Mouse (Mus musculus) adrenal gland, postnatal 14 days (tissue): ENCODE measurements at regions not wholly inside any gene's neighbourhood (a gene's known extent, or its start where the extent isn't known, plus 50 kb on each side); places are given as distances from the start of the nearest gene placed in this dataset.
"Not testable (repeated sequence)": the region's sequence is repeated elsewhere in the genome, so short reads cannot be mapped to it uniquely, and the experiment has no call there.

Experiments used
- DNase-seq: peaks from one replicate; pipeline ENCODE4 v3.0.0; 2021; ENCODE audit warnings: mixed read lengths
- microRNA-seq, 2 experiments: library from miRNA; unstranded; fragments of <30 nt; microRNA quantifications; one replicate each; pipeline ENCODE4 v1.2.0; 2021

DNA sequence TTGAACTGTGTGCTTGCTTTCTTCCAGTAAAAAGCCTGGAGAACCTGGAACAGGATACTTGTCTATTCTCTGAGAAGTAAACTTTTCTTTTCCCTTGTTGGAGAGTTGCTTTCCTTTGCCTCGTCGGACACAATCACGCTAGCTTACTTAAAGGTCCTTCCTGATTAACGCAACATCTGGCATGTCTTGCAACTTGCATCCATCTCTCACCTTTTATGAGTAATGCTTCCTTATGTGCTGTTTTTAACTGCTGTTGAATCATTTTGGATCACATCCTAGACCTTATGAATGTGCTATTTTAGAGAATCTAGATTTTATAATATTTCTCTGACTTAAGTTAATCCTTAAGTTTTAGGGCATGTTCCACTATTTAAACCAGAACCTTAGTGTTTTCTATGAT is 188.4 kb upstream of the Pcsk5 start:
- DNase-seq, result no peak

GRCm38 (mm10) chr19:18020351-18020750 is 182.9 kb upstream of the Pcsk5 start:
- DNase-seq, result no peak

GRCm38 (mm10) chr19:18015371-18015770 is 177.9 kb upstream of the Pcsk5 start:
- no peak for DNase-seq

GRCm38 (mm10) chr19:18012029-18012428 is 174.6 kb upstream of the Pcsk5 start:
- DNase-seq, result no peak

- no peak for DNase-seq
Measured at GRCm38 (mm10) chr19:17997561-17997960, 160.1 kb upstream of the Pcsk5 start.

- DNase-seq, result no peak
Measured at GRCm38 (mm10) chr19:17983416-17983815, 146.0 kb upstream of the Pcsk5 start.

DNA sequence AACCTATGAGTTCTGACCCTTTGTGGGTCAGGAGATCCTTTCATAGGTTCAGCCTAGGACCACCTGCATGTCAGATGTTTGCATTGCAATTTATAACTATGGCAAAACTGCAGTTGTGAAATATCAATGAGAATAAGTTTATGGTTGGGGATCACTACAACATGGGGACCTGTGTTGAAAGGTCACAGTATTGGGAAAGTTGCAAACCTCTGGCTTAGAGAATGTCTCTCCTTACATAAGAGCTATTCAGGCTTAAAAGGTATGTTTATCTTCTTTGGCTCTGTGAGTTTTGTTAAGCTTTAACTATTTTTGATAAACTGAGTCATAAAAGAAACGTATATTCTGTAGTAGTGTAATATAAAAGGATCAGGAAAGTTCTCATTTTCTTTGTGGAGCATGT is 128.1 kb upstream of the Pcsk5 start:
- DNase-seq, result no peak

- DNase-seq, result no peak
Measured at GRCm38 (mm10) chr19:17958440-17958839, 121.0 kb upstream of the Pcsk5 start.

GRCm38 (mm10) chr19:17932665-17933064 is 95.2 kb upstream of the Pcsk5 start:
- DNase-seq, result no peak

GRCm38 (mm10) chr19:17927121-17927520 is 89.7 kb upstream of the Pcsk5 start:
- DNase-seq, result not testable (repeated sequence)

- no peak for DNase-seq
Measured at GRCm38 (mm10) chr19:17907579-17907978, 70.1 kb upstream of the Pcsk5 start.

- DNase-seq, result no peak
Measured at GRCm38 (mm10) chr19:17904120-17904519, 66.7 kb upstream of the Pcsk5 start.

DNA sequence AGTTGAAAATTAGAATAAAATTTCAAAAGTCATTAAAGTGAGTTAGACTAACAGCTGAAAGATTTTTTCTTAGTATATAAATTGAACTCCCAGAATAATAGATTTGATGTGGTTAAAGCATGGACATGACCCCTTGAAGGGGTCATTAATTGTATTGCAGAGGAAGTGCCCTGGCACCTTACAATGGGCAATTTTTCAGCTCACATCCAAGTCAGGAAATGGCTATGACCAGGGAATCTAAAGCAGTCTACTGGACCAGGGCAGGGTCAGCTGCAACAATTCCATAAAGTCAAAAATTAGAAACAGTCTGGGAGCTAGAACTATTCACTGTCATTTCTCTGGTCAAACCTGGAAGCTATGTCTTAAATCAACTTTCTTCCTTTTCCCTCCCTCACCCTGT is 55.2 kb upstream of the Pcsk5 start:
- no peak for DNase-seq

Small RNA genes in the stretch of these regions (microRNA-seq; reads per million reads assigned to microRNA genes)
- 0 reads per million in 2 experiments for gene Gm23061
